Mouse (Mus musculus) heart, embryonic 11.5 days (tissue): ENCODE results near the gene Slc35d3. TPM values are rescaled to one million over a fixed set of nuclear protein-coding genes. Genes with fewer than 3 reads are reported as not detected.
A peak's percentile ranks its signal among the peaks of the same experiment; 100 is the strongest.

Source experiments
- ATAC-seq: fragments of 200-750 bp; cut with Nextera tagmentation; replicated peaks from 2 replicates; pipeline ENCODE4 v1.8.0; 2017; ENCODE audit warnings: moderate library complexity; ENCODE audit not compliant: insufficient number of reproducible peaks, low FRiP score, low TSS enrichment
- H3K27ac ChIP-seq: fragments of 300-500 bp; sonication (generic); 2 replicates; pipeline ENCODE4 v1.5.1; 2014; ENCODE audit warnings: mild to moderate bottlenecking, low read depth, low read length
- H3K27me3 ChIP-seq: fragments of 300-500 bp; sonication (generic); 2 replicates; pipeline ENCODE4 v1.6.1; 2014; ENCODE audit warnings: mild to moderate bottlenecking, low read length, mixed read lengths; ENCODE audit not compliant: control insufficient read depth, insufficient read depth
- H3K36me3 ChIP-seq: fragments of 300-500 bp; sonication (generic); 2 replicates; pipeline ENCODE4 v1.6.1; 2014; ENCODE audit warnings: mild to moderate bottlenecking, low read length, moderate library complexity, mixed read lengths; ENCODE audit not compliant: control insufficient read depth, insufficient read depth
- H3K4me1 ChIP-seq: fragments of 300-500 bp; sonication (generic); 2 replicates; pipeline ENCODE4 v1.6.1; 2014; ENCODE audit warnings: low read length; ENCODE audit not compliant: control insufficient read depth, insufficient read depth
- H3K4me2 ChIP-seq: fragments of 300-500 bp; sonication (generic); 2 replicates; pipeline ENCODE4 v1.6.1; 2014; ENCODE audit warnings: mild to moderate bottlenecking, moderate library complexity
- H3K4me3 ChIP-seq: fragments of 300-500 bp; sonication (generic); 2 replicates; pipeline ENCODE4 v1.5.1; 2014; ENCODE audit warnings: low read depth, low read length
- H3K9ac ChIP-seq: fragments of 300-500 bp; sonication (generic); 2 replicates; pipeline ENCODE4 v1.6.1; 2014; ENCODE audit warnings: mild to moderate bottlenecking, low read depth, low read length, moderate library complexity
- H3K9me3 ChIP-seq: fragments of 300-500 bp; sonication (generic); replicated peaks from 2 replicates; pipeline ENCODE4 v1.6.1; 2016; ENCODE audit warnings: low read length; ENCODE audit not compliant: control insufficient read depth
- WGBS: fragments of 180-500 bp; shearing (Covaris S2); extraction: QIAGEN DNeasy Blood & Tissue Kit; methylation state at CpG from one replicate; pipeline ENCODE4 v1.1.7; 2014; ENCODE audit not compliant: insufficient replicate concordance; 5-methylcytosine and 5-hydroxymethylcytosine counted together
- polyA plus RNA-seq: library from polyadenylated mRNA; unstranded; fragments of >200 nt; fragmentation: Nextera tagmentation; extraction: Ambion mirVana; gene quantifications from 2 replicates; pipeline ENCODE4 v1.2.1, GENCODE M21; 2014

Gene Slc35d3
- 2.1 and 2.5 TPM in 2 replicates for polyA plus RNA-seq

- under 1% methylated on average over 67 of the region's 72 CpGs for WGBS
- Histone ChIP-seq H3K4me1 (no peaks in the 10 kb centered on the region), H3K9ac (peak within 1 kb of the TSS; percentile 56; the same call in 1 of the 2 replicates), H3K4me3 (peak within 1 kb of the TSS; percentile 64), H3K9me3 (no peaks in the 10 kb centered on the region), H3K4me2 (peak within 1 kb of the TSS; percentile 99), H3K27ac (no peak within 1 kb of the TSS), H3K36me3 (no peaks in the 10 kb centered on the region), H3K27me3 (peaks cover 45% of the 10 kb centered on the region)
- no peak; the same call in 1 of the 2 replicates for ATAC-seq
Observed at GRCm38 (mm10) chr10:19850998-19851691, at the start of gene Slc35d3. Gene Slc35d3, minus strand, starts transcription at chr10:19851459.

- Histone ChIP-seq H3K4me1 (no peaks in the 10 kb centered on the region), H3K4me2 (no peak overlapping the region), H3K9ac (no peak overlapping the region), H3K27me3 (no peaks in the 10 kb centered on the region), H3K9me3 (no peaks in the 10 kb centered on the region), H3K4me3 (no peak overlapping the region), H3K36me3 (no peaks in the 10 kb centered on the region), H3K27ac (no peak overlapping the region)
- WGBS: 63% methylated on average over 2 of the region's 2 CpGs
- ATAC-seq: no peak
Observed at GRCm38 (mm10) chr10:19900191-19900590, 48.9 kb upstream of the Slc35d3 start.

GRCm38 (mm10) chr10:19893976-19894375, 42.7 kb upstream of the Slc35d3 start:
- WGBS: 12% methylated on average over 4 of the region's 4 CpGs
- Histone ChIP-seq H3K4me1 (no peaks in the 10 kb centered on the region), H3K4me2 (no peak overlapping the region)

GRCm38 (mm10) chr10:19893146-19893545, 41.9 kb upstream of the Slc35d3 start:
- ATAC-seq: no peak
- Histone ChIP-seq H3K9ac (no peak overlapping the region), H3K4me2 (no peak overlapping the region), H3K4me3 (no peak overlapping the region), H3K27me3 (no peaks in the 10 kb centered on the region), H3K9me3 (no peaks in the 10 kb centered on the region), H3K4me1 (no peaks in the 10 kb centered on the region), H3K27ac (no peak overlapping the region), H3K36me3 (no peaks in the 10 kb centered on the region; the same call in 1 of the 2 replicates)
- 72% methylated on average over 6 of the region's 6 CpGs for WGBS

More at GRCm38 (mm10) chr10:19893976-19894375, 42.7 kb upstream of the Slc35d3 start:
- no peak overlapping the region for H3K9ac ChIP-seq
- H3K4me3 ChIP-seq: no peak overlapping the region
- no peaks in the 10 kb centered on the region; the same call in 1 of the 2 replicates for H3K36me3 ChIP-seq
- H3K9me3 ChIP-seq: no peaks in the 10 kb centered on the region
- no peak for ATAC-seq
- H3K27ac ChIP-seq: no peak overlapping the region
- H3K27me3 ChIP-seq: no peaks in the 10 kb centered on the region

GRCm38 (mm10) chr10:19891686-19892085, 40.4 kb upstream of the Slc35d3 start:
- Histone ChIP-seq H3K27ac (no peak overlapping the region), H3K9me3 (no peaks in the 10 kb centered on the region), H3K4me3 (no peak overlapping the region), H3K4me2 (no peak overlapping the region), H3K9ac (no peak overlapping the region), H3K4me1 (no peaks in the 10 kb centered on the region), H3K36me3 (no peaks in the 10 kb centered on the region; the same call in 1 of the 2 replicates), H3K27me3 (no peaks in the 10 kb centered on the region)
- no peak for ATAC-seq
- 59% methylated on average over 3 of the region's 3 CpGs for WGBS

GRCm38 (mm10) chr10:19889908-19890307, 38.6 kb upstream of the Slc35d3 start:
- Histone ChIP-seq H3K4me2 (no peak overlapping the region), H3K4me1 (no peaks in the 10 kb centered on the region), H3K9me3 (no peaks in the 10 kb centered on the region), H3K27me3 (no peaks in the 10 kb centered on the region), H3K36me3 (no peaks in the 10 kb centered on the region; the same call in 1 of the 2 replicates), H3K4me3 (no peak overlapping the region), H3K27ac (no peak overlapping the region), H3K9ac (no peak overlapping the region)
- ATAC-seq: no peak
- WGBS: 85% methylated on average over 3 of the region's 3 CpGs

GRCm38 (mm10) chr10:19886249-19886648, 35.0 kb upstream of the Slc35d3 start:
- no peaks in the 10 kb centered on the region for H3K9me3 ChIP-seq
- ATAC-seq: no peak
- H3K36me3 ChIP-seq: no peaks in the 10 kb centered on the region; the same call in 1 of the 2 replicates

GRCm38 (mm10) chr10:19884409-19884808, 33.1 kb upstream of the Slc35d3 start:
- no peak overlapping the region for H3K9ac ChIP-seq
- H3K27me3 ChIP-seq: no peaks in the 10 kb centered on the region
- WGBS: 58% methylated on average over 4 of the region's 4 CpGs
- H3K36me3 ChIP-seq: no peaks in the 10 kb centered on the region; the same call in 1 of the 2 replicates
- H3K9me3 ChIP-seq: no peaks in the 10 kb centered on the region
- H3K4me1 ChIP-seq: no peaks in the 10 kb centered on the region
- no peak overlapping the region for H3K27ac ChIP-seq
- ATAC-seq: no peak
- H3K4me3 ChIP-seq: no peak overlapping the region
- no peak overlapping the region for H3K4me2 ChIP-seq

More at GRCm38 (mm10) chr10:19886249-19886648, 35.0 kb upstream of the Slc35d3 start:
- Histone ChIP-seq H3K27me3 (no peaks in the 10 kb centered on the region), H3K4me1 (no peaks in the 10 kb centered on the region), H3K9ac (no peak overlapping the region), H3K4me3 (no peak overlapping the region), H3K27ac (no peak overlapping the region), H3K4me2 (no peak overlapping the region)
- 71% methylated on average over 3 of the region's 3 CpGs for WGBS

GRCm38 (mm10) chr10:19880437-19880836, 29.2 kb upstream of the Slc35d3 start:
- WGBS: 69% methylated on average over 3 of the region's 3 CpGs
- no peaks in the 10 kb centered on the region for H3K9me3 ChIP-seq
- no peaks in the 10 kb centered on the region for H3K36me3 ChIP-seq
- no peaks in the 10 kb centered on the region for H3K4me1 ChIP-seq
- no peak overlapping the region for H3K4me3 ChIP-seq
- H3K4me2 ChIP-seq: no peak overlapping the region
- no peak overlapping the region for H3K27ac ChIP-seq
- no peaks in the 10 kb centered on the region for H3K27me3 ChIP-seq
- ATAC-seq: no peak
- no peak overlapping the region for H3K9ac ChIP-seq
